Mouse (Mus musculus) ES-E14 (cell line): ENCODE measurements around the gene Scand1. TPM values are rescaled to one million over a fixed set of nuclear protein-coding genes. Genes with fewer than 3 reads are reported as not detected.

Experiments used
- DNase-seq: peaks from one replicate; pipeline ENCODE4 v3.0.0-alpha.2; 2013; ENCODE audit warnings: low read depth, low spot score
- H3K27ac ChIP-seq: 2 replicates; pipeline ENCODE4 v1.5.1; 2012; ENCODE audit warnings: low read depth, mild to moderate bottlenecking, low read length, moderate library complexity, mixed read lengths; ENCODE audit not compliant: poor library complexity, insufficient read depth, severe bottlenecking
- H3K36me3 ChIP-seq: 2 replicates; pipeline ENCODE4 v1.6.1; 2012; ENCODE audit warnings: mild to moderate bottlenecking, low read length, moderate library complexity, mixed read lengths; ENCODE audit not compliant: control insufficient read depth, poor library complexity, insufficient read depth, severe bottlenecking
- H3K4me1 ChIP-seq, 2 experiments: fragments of 150-350 bp in 1 of 2; sonication (generic) in 1 of 2; 2 replicates each; pipeline ENCODE4 v1.6.1; 2012; ENCODE audit warnings: low read length in 2 of 2, mild to moderate bottlenecking in 1 of 2, mixed read lengths in 1 of 2; ENCODE audit not compliant: control insufficient read depth in 2 of 2, insufficient read depth in 2 of 2, poor library complexity in 1 of 2
- H3K4me3 ChIP-seq, 2 experiments: fragments of 150-350 bp in 1 of 2; sonication (generic) in 1 of 2; 2 replicates each; pipeline ENCODE4 v1.5.1; 2012; ENCODE audit warnings: low read length in 2 of 2, low read depth in 1 of 2, mild to moderate bottlenecking in 1 of 2, mixed read lengths in 1 of 2; ENCODE audit not compliant: insufficient read depth in 1 of 2, poor library complexity in 1 of 2, severe bottlenecking in 1 of 2
- H3K9ac ChIP-seq: 2 replicates; pipeline ENCODE4 v1.6.1; 2012; ENCODE audit warnings: low read depth, mild to moderate bottlenecking, low read length, mixed read lengths; ENCODE audit not compliant: poor library complexity, insufficient read depth, severe bottlenecking
- H3K9me3 ChIP-seq: fragments of 150-350 bp; sonication (generic); 2 replicates; pipeline ENCODE4 v1.6.1; 2012; ENCODE audit warnings: low read depth, mild to moderate bottlenecking, low read length; ENCODE audit not compliant: control insufficient read depth, insufficient read depth
- CHD2 ChIP-seq: IDR thresholded peaks from 2 replicates; pipeline ENCODE4 v1.6.1; 2014; ENCODE audit warnings: mild to moderate bottlenecking, low read depth, low read length, inconsistent platforms
- HCFC1 ChIP-seq: IDR thresholded peaks from 2 replicates; pipeline ENCODE4 v1.6.1; 2012; ENCODE audit warnings: low read length, inconsistent platforms, borderline replicate concordance; ENCODE audit not compliant: insufficient read depth
- MAFK ChIP-seq: IDR thresholded peaks from 2 replicates; pipeline ENCODE4 v1.6.1; 2014; ENCODE audit warnings: mild to moderate bottlenecking, low read depth, low read length, inconsistent platforms; ENCODE audit not compliant: insufficient read depth
- ZC3H11A ChIP-seq: IDR thresholded peaks from 2 replicates; pipeline ENCODE4 v1.6.1; 2012; ENCODE audit warnings: low read depth, mild to moderate bottlenecking, inconsistent platforms, low read length, borderline replicate concordance
- ZNF384 ChIP-seq: IDR thresholded peaks from 2 replicates; pipeline ENCODE4 v1.6.1; 2012; ENCODE audit warnings: low read depth, low read length, inconsistent platforms
- in situ Hi-C, 2 experiments: fragments of 600-800 bp; cut with MboI; formaldehyde crosslinking; loops; one replicate each; pipeline ENCODE4 v1.15.1; 2025; ENCODE audit warnings: low sequenced_read_pairs in 2 of 2, inconsistent platforms in 1 of 2; ENCODE audit not compliant: unreplicated experiment in 2 of 2
- total RNA-seq: library from RNA; depleted of rRNA; stranded (reverse); fragments of 300-350 nt; gene quantifications from 2 replicates; pipeline ENCODE4 v1.2.3, GENCODE M21; 2012

The Scand1 gene
- total RNA-seq, 1 experiment: 26.0 TPM

DNA sequence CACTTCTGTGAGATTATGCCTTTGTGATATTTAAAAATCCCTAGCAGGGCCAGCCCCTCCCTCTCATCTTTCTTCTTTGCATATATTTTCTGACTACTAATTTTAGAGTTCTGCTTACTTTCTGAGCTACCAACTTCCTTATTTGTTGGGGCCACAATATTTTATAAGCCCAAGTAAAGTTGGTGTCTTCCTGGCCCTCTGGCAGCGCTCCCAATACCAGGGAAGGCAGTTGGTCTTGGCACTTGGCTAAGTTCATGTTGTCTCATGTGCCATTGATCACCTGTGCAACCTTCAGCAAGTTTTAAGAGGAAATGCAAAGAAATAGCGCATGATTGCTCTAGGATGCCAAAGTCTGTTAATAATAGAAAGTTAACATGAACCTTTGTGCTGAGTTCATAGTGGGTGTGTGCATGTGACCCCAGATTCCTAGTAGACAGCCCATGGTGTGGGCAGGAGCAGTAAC lies 16.9 kb downstream of the Scand1 start:
- TF ChIP-seq HCFC1 (no peak), CHD2 (no peak), MAFK (no peak), ZC3H11A (no peak)
- no peak overlapping the region for H3K4me3 ChIP-seq
- no peaks in the 10 kb centered on the region for H3K4me1 ChIP-seq
- H3K27ac ChIP-seq: no peak overlapping the region
- peaks cover 40% of the 10 kb centered on the region for H3K36me3 ChIP-seq
- in situ Hi-C loops: no loop called here
- DNase-seq: no peak
- H3K9ac ChIP-seq: no peak overlapping the region
- no peaks in the 10 kb centered on the region for H3K9me3 ChIP-seq

DNA sequence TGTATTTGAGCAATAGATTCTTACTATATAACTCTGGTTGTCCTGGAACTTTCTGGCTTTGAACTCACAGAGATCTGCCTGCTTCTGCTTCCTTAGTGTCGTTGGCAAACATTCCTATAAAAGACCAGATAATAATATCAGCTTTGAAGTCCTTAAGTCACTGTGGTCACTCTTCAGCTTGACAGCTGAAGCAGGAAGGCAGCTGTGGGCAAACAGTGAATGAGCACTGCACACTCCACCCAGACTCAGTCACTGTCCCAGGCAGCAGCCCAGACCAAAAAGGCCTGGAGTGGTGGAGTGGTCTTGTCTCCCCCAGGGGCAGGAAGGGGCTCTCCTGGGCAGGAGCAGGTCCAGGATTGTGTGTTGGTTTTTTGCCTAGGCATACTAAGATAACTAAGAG lies 20.5 kb downstream of the Scand1 start:
- no peaks in the 10 kb centered on the region for H3K9me3 ChIP-seq
- no peak overlapping the region for H3K4me3 ChIP-seq
- no peak for DNase-seq
- in situ Hi-C loops: no loop called here
- H3K4me1 ChIP-seq: peaks cover 0 to 1% of the 10 kb centered on the region in 2 experiments; a peak in 2 of 4 replicates
- TF ChIP-seq MAFK: no peak
- TF ChIP-seq ZNF384: no peak
- TF ChIP-seq HCFC1: no peak
- no peak for TF ChIP-seq CHD2
- no peak for TF ChIP-seq ZC3H11A
- H3K9ac ChIP-seq: no peak overlapping the region
- H3K27ac ChIP-seq: no peak overlapping the region
- peaks cover 50% of the 10 kb centered on the region for H3K36me3 ChIP-seq

DNA sequence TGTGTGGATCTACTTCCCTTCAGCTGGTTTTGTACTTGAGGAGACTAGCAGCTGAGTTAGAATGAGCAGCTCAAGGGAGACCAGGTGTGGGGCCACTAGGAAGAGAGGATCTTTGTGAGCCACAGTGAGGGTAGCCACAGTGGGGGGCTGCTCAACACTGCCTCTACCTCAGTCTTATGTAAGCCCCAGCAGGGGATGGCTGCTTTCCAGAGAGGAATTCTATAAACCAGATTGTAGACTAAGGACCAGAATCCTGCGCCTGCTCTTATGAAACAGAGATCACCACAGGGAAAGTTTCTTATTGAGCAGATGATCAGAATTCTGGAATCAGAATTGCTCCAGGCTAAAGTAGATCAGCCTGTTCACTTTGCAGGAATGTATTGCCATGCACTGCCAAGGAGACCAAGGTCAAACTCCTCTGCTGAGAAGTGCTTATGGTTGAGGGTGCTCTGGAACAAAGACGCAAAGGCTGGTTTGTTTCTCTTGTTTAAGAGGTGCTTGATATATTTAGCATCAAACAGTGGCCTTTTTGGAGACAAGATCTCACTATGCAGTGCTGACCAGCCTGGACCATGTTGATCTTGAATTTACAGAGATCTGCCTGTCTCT lies 22.8 kb downstream of the Scand1 start:
- no peak overlapping the region for H3K4me3 ChIP-seq
- TF ChIP-seq HCFC1: no peak
- no peak for TF ChIP-seq ZNF384
- TF ChIP-seq ZC3H11A: no peak
- TF ChIP-seq MAFK: no peak
- TF ChIP-seq CHD2: no peak
- H3K9ac ChIP-seq: no peak overlapping the region
- no peaks in the 10 kb centered on the region for H3K9me3 ChIP-seq
- in situ Hi-C loops: no loop called here
- peaks cover 0 to 1% of the 10 kb centered on the region in 2 experiments; a peak in 2 of 4 replicates for H3K4me1 ChIP-seq
- no peak for DNase-seq
- H3K36me3 ChIP-seq: peaks cover 50% of the 10 kb centered on the region
- no peak overlapping the region for H3K27ac ChIP-seq

DNA sequence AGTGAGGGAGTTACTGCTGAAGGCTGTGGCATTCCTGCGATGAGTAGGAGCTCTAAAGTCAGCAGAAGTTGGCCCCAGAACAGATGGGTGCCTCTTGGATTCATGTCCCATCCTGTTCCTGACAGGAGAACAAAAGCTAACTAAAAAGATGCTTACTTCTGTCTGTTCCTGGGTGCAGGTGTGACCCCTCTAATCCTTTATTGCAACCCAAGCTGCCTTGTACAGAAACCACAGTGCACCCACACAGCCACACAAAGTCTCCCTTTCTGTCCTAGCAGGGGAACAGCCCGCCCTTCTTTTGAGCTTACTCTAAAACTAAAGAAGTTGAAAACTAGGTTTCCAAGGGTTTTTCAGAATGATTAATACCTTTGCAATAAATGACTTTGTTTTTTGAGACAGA lies 24.3 kb downstream of the Scand1 start:
- H3K27ac ChIP-seq: no peak overlapping the region
- H3K9ac ChIP-seq: no peak overlapping the region
- H3K9me3 ChIP-seq: no peaks in the 10 kb centered on the region
- peaks cover 41% of the 10 kb centered on the region for H3K36me3 ChIP-seq
- DNase-seq: no peak
- peaks cover 0 to 1% of the 10 kb centered on the region in 2 experiments; a peak in 2 of 4 replicates for H3K4me1 ChIP-seq
- in situ Hi-C loops: no loop called here
- H3K4me3 ChIP-seq: no peak overlapping the region
- TF ChIP-seq MAFK (no peak), CHD2 (no peak), ZNF384 (no peak), HCFC1 (no peak), ZC3H11A (no peak)
